Mouse (Mus musculus) frontal cortex, adult (tissue): ENCODE measurements around the gene 2610001J05Rik.
A peak's percentile ranks its signal among the peaks of the same experiment; 100 is the strongest.

Source experiments
- ATAC-seq: cut with Nextera tagmentation; 2 replicates; pipeline ENCODE4 v1.9.2; 2017; ENCODE audit warnings: mild to moderate bottlenecking, moderate library complexity, mixed read lengths; ENCODE audit not compliant: low TSS enrichment

The 2610001J05Rik gene

GRCm38 (mm10) chr6:13835720-13836665, 35.3 kb downstream of the 2610001J05Rik start:
- peak; percentile 48 for ATAC-seq

- ATAC-seq, result no peak
Observed at GRCm38 (mm10) chr6:13832770-13833169, 38.5 kb downstream of the 2610001J05Rik start.

GRCm38 (mm10) chr6:13828877-13829276, 42.4 kb downstream of the 2610001J05Rik start:
- no peak for ATAC-seq
